Mouse (Mus musculus): ENCODE results near the gene Tnfrsf13c.

Tnfrsf13c gene

DNA sequence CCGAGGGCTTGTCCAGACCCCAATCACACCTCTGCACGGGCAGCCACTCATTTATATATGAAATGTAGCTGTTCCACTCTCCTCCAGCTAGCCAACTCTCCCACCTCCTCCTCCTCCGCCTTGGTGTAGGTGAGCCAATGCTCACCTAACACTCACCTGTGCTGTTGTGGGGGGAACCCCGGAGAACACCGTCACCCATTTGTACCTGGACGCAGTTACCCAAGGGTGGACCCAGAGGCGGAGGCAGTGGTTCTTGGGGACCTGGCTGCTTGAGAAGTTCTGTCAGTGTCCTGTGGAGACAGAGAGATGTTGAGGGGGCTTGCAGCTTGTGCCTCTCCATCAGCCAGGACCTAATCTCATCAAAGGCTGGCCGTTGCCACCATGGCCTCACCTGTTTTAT, 15.9 kb downstream of the Tnfrsf13c start:
- no peak for DNase-seq (ENCODE audit: extremely low spot score)

- DNase-seq (ENCODE audit: extremely low spot score): no peak
These were observed 16.5 kb downstream of the Tnfrsf13c start for GRCm38 (mm10) chr15:82207504-82208219.

DNA sequence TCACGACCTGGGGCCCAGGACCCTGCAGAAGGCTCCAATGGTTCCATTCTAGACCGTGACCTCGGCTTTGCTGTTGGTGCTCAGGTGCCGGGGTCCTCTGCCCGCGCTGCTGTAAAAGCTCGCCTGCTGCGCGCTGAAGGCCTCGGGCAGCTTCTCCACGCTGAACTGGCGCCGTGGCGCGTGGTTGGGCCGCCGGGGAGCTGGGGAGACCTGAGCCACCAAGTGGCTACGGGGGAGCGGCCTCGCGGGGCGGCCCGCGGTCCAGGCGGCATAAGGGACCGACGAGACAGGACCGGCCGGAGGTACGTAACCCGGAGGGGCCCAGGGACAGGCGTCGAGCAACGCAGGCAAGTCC, 17.1 kb downstream of the Tnfrsf13c start:
- DNase-seq (ENCODE audit: extremely low spot score): no peak

- DNase-seq (ENCODE audit: extremely low spot score): no peak
These were observed 17.6 kb downstream of the Tnfrsf13c start for GRCm38 (mm10) chr15:82206365-82207104.

- no peak for DNase-seq (ENCODE audit: extremely low spot score)
These were observed 19.3 kb downstream of the Tnfrsf13c start for GRCm38 (mm10) chr15:82204680-82205371.

DNA sequence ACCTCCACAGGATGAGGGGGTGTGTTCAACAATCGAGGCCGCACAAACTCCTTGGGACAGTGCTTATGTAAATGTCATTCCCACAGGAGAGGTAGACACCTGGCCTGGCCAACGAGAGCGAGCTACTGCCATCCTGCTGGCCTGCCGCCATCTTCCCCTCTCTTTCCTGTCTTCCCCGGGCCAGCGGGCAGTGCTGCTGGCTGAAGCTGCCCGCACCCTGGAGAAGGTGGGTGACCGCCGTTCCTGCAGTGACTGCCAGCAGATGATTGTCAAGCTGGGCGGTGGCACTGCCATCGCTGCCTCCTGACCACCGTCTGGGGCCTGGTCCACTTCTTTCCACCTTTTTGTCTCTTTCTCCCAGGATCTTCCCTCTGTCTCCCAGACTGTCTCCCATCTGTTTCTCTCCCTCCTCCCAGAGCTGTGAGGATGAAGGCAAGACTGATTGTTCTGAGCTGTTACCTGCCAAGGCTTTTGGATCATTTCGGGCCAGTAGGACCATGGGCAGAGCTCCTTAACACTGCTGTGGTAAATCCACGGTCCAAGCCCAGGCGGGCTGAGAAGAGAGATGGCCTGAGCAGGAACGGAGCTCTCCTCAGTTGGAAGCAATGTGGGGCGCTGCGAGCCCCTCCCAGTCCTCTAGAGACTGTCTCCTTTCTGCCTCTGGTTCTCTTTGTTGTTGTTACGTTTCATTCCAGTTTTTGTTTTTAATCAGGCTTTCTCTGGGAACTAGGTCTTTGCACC, 20.4 kb downstream of the Tnfrsf13c start:
- no peak for DNase-seq (ENCODE audit: extremely low spot score)

DNA sequence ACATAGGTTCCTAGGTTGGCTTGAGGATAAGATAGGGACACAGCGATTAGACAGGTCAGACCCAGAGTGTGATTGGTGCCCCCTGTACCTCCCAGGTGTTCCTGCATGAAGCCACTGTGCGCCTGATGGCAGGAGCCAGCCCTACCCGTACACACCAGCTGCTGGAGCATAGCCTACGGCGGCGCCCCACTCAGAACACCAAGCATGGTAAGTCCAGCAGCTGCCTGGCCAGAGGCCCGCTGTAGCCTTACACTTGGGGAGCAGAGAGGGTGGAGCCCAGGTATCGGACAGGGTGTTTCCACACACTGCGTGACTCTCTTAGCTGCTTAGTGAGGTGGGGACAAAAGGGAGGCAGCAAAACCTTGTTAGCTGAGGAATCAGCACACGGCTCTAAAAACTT, 21.1 kb downstream of the Tnfrsf13c start:
- DNase-seq (ENCODE audit: extremely low spot score): no peak

GRCm38 (mm10) chr15:82202086-82202485, 22.1 kb downstream of the Tnfrsf13c start:
- no peak for DNase-seq (ENCODE audit: extremely low spot score)

GRCm38 (mm10) chr15:82199546-82199945, 24.6 kb downstream of the Tnfrsf13c start:
- DNase-seq (ENCODE audit: extremely low spot score): no peak

DNA sequence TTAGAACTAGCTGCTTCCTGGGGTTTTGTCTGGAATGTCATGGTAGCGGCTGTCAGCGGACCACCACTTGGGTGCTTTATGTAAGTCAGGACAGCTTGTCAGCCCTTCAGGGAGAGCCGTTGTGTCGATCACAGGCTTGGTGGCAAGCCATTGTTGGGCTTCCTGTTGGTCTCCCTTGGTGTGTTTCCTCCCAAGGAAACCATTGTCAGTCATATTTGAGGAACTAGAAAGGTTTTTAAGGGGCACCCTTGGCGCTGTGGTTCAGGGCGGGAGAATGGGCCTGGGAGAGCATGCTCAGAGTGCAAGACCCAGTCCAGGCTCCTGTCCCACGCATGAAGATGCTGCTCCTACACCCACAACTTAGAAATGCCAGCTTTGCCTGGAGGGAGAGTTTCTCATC, 25.8 kb downstream of the Tnfrsf13c start:
- DNase-seq (ENCODE audit: extremely low spot score): no peak

DNA sequence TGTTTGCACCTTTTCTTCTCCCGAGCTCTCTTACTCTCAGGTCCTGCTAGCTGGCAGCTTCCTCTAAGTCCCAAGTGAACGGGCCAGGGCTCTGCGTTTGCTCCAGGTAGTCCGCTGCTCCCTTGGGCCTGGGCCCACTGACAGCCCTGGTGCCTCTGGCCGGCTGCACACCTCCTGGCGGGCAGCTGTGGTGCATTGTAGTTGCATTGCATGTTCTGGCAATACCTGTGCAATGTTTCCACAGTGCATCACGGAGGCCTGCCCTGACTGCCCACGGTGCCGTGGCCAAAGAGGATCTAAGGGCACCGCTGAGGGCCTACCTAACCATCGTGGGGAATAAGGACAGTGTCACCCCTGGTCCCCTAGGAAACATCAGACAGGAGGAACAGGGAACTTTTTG, 26.2 kb downstream of the Tnfrsf13c start:
- no peak for DNase-seq (ENCODE audit: extremely low spot score)

DNA sequence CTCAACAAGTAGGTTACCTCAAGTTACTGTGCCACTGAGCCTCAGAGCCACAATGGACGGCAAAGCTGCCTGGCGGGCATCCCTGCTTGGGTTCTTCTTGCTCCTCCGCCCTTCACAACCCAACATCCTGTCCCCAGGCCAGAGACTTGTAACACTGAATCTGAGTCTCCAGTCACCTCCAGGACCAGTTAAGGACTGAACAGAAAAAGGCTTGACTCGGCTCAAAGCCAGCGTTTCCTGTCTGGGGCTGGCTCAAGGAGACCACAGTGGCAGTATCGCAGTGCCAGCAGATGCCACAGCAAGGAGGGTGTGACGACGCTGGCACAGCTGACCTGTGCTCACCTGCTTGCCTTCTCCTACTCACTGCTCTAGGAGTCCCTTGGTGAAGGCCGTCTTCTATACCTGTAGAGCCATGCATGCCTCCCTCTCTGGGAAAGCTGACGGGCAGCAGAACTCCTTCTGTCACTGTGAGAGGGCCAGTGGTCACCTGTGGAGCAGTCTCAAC, 26.9 kb downstream of the Tnfrsf13c start:
- no peak for DNase-seq (ENCODE audit: extremely low spot score)

GRCm38 (mm10) chr15:82196300-82196699, 27.9 kb downstream of the Tnfrsf13c start:
- no peak for DNase-seq (ENCODE audit: extremely low spot score)

- no peak for DNase-seq (ENCODE audit: extremely low spot score)
These were observed 31.6 kb downstream of the Tnfrsf13c start for GRCm38 (mm10) chr15:82192617-82193016.

GRCm38 (mm10) chr15:82188481-82189240, 35.5 kb downstream of the Tnfrsf13c start:
- no peak for DNase-seq (ENCODE audit: extremely low spot score)

DNA sequence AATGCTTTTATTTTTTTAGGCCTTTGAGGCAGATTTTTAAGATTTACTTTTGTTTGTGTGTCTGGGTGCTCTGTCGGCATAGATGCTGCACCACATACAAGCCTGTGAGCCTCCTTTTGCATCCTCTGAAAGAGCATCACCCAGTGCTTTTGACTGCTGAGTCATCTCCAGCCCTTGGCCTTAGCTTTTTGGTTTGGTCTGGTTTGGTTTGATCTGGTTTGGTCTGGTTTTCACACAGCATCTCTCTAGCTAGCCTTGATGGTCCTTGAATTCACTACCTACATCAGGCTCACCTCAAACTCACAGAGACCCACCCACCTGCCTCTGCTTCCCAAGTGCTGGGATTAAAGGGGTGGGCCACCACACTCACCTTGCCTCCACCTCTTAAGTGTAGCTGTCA, 36.2 kb downstream of the Tnfrsf13c start:
- DNase-seq (ENCODE audit: extremely low spot score): no peak

GRCm38 (mm10) chr15:82187401-82187800, 36.8 kb downstream of the Tnfrsf13c start:
- DNase-seq (ENCODE audit: extremely low spot score): no peak

GRCm38 (mm10) chr15:82186931-82187330, 37.2 kb downstream of the Tnfrsf13c start:
- DNase-seq (ENCODE audit: extremely low spot score): no peak

- no peak for DNase-seq (ENCODE audit: extremely low spot score)
These were observed 38.0 kb downstream of the Tnfrsf13c start for GRCm38 (mm10) chr15:82186131-82186530.

GRCm38 (mm10) chr15:82185062-82185783, 38.9 kb downstream of the Tnfrsf13c start:
- no peak for DNase-seq (ENCODE audit: extremely low spot score)
